Mouse (Mus musculus) NIH3T3 (cell line): ENCODE data around the gene Fbxo42.

Experiments used
- DNase-seq: peaks from one replicate; pipeline ENCODE4 v3.0.0-alpha.2; 2012; ENCODE audit warnings: low read depth

Fbxo42 gene

GRCm38 (mm10) chr4:141176328-141176838, 28.7 kb downstream of the Fbxo42 start:
- no peak for DNase-seq

GRCm38 (mm10) chr4:141178500-141178899, 30.8 kb downstream of the Fbxo42 start:
- DNase-seq, result no peak

GRCm38 (mm10) chr4:141180831-141181230, 33.1 kb downstream of the Fbxo42 start:
- DNase-seq, result no peak

GRCm38 (mm10) chr4:141181981-141182380, 34.3 kb downstream of the Fbxo42 start:
- DNase-seq, result no peak

GRCm38 (mm10) chr4:141183932-141184331, 36.2 kb downstream of the Fbxo42 start:
- no peak for DNase-seq

- no peak for DNase-seq
These were observed 36.7 kb downstream of the Fbxo42 start for GRCm38 (mm10) chr4:141184426-141184825.

GRCm38 (mm10) chr4:141186923-141187836, 39.5 kb downstream of the Fbxo42 start:
- DNase-seq, result no peak

GRCm38 (mm10) chr4:141191294-141191693, 43.6 kb downstream of the Fbxo42 start:
- DNase-seq, result no peak

- DNase-seq, result no peak
These were observed 46.8 kb downstream of the Fbxo42 start for GRCm38 (mm10) chr4:141194553-141194952.

- no peak for DNase-seq
These were observed 49.4 kb downstream of the Fbxo42 start for GRCm38 (mm10) chr4:141196981-141197685.

GRCm38 (mm10) chr4:141197686-141198035, 49.9 kb downstream of the Fbxo42 start:
- no peak for DNase-seq

GRCm38 (mm10) chr4:141200906-141201305, 53.2 kb downstream of the Fbxo42 start:
- no peak for DNase-seq

- DNase-seq, result no peak
These were observed 54.5 kb downstream of the Fbxo42 start for GRCm38 (mm10) chr4:141202192-141202591.

- DNase-seq, result peak; percentile 82
These were observed 56.9 kb downstream of the Fbxo42 start for GRCm38 (mm10) chr4:141204580-141205061.

- DNase-seq, result no peak
These were observed 59.4 kb downstream of the Fbxo42 start for GRCm38 (mm10) chr4:141207081-141207480.

- DNase-seq, result peak; percentile 4
These were observed 63.0 kb downstream of the Fbxo42 start for GRCm38 (mm10) chr4:141210524-141211219.

- no peak for DNase-seq
These were observed 63.9 kb downstream of the Fbxo42 start for GRCm38 (mm10) chr4:141211646-141212045.

- no peak for DNase-seq
These were observed 65.2 kb downstream of the Fbxo42 start for GRCm38 (mm10) chr4:141212892-141213291.

GRCm38 (mm10) chr4:141213342-141213741, 65.6 kb downstream of the Fbxo42 start:
- peak; percentile 20 for DNase-seq

- peak; percentile 95 for DNase-seq
These were observed 66.1 kb downstream of the Fbxo42 start, which contains the start of gene Rsg1 for GRCm38 (mm10) chr4:141213770-141214336. Gene Rsg1 (plus strand): TSS chr4:141213956.

GRCm38 (mm10) chr4:141214337-141214851, 66.7 kb downstream of the Fbxo42 start:
- DNase-seq, result peak; percentile 16
